Mouse (Mus musculus) hindbrain, embryonic 11.5 days (tissue): ENCODE data around the gene Pla2g2d. TPM values are rescaled to one million over a fixed set of nuclear protein-coding genes. Genes with fewer than 3 reads are reported as not detected.
A peak's percentile ranks its signal among the peaks of the same experiment; 100 is the strongest.

Experiments
- ATAC-seq: fragments of 200-750 bp; cut with Nextera tagmentation; 2 replicates; pipeline ENCODE4 v1.8.0; 2017; ENCODE audit warnings: mild to moderate bottlenecking, moderate TSS enrichment, moderate library complexity; ENCODE audit not compliant: low FRiP score
- DNase-seq: peaks from one replicate; pipeline ENCODE4 v3.0.0-alpha.2; 2015; ENCODE audit warnings: low spot score
- H3K27ac ChIP-seq: fragments of 300-500 bp; sonication (generic); 2 replicates; pipeline ENCODE4 v1.5.1; 2014; ENCODE audit warnings: mild to moderate bottlenecking, low read depth, low read length
- H3K27me3 ChIP-seq: fragments of 300-500 bp; sonication (generic); 2 replicates; pipeline ENCODE4 v1.6.1; 2014; ENCODE audit warnings: mild to moderate bottlenecking, low read length, moderate library complexity, mixed read lengths; ENCODE audit not compliant: control insufficient read depth, insufficient read depth
- H3K36me3 ChIP-seq: fragments of 300-500 bp; sonication (generic); 2 replicates; pipeline ENCODE4 v1.6.1; 2014; ENCODE audit warnings: mild to moderate bottlenecking, low read length, moderate library complexity, mixed read lengths; ENCODE audit not compliant: control insufficient read depth, insufficient read depth
- H3K4me1 ChIP-seq: fragments of 300-500 bp; sonication (generic); replicated peaks from 2 replicates; pipeline ENCODE4 v1.6.1; 2014; ENCODE audit warnings: low read length, mixed read lengths; ENCODE audit not compliant: control insufficient read depth, insufficient read depth
- H3K4me2 ChIP-seq: fragments of 300-500 bp; sonication (generic); replicated peaks from 2 replicates; pipeline ENCODE4 v1.6.1; 2014; ENCODE audit warnings: mild to moderate bottlenecking, low read depth, low read length
- H3K4me3 ChIP-seq: fragments of 300-500 bp; sonication (generic); 2 replicates; pipeline ENCODE4 v1.5.1; 2014; ENCODE audit warnings: low read depth, low read length
- H3K9ac ChIP-seq: fragments of 300-500 bp; sonication (generic); 2 replicates; pipeline ENCODE4 v1.6.1; 2014; ENCODE audit warnings: low read depth, low read length
- H3K9me3 ChIP-seq: fragments of 300-500 bp; sonication (generic); 2 replicates; pipeline ENCODE4 v1.6.1; 2016; ENCODE audit warnings: low read length; ENCODE audit not compliant: control insufficient read depth
- WGBS: fragments of 180-500 bp; shearing (Covaris S2); extraction: QIAGEN DNeasy Blood & Tissue Kit; methylation state at CpG from one replicate; pipeline ENCODE4 v1.1.7; 2014; 5-methylcytosine and 5-hydroxymethylcytosine counted together
- polyA plus RNA-seq: library from polyadenylated mRNA; unstranded; fragments of >200 nt; fragmentation: Nextera tagmentation; extraction: Ambion mirVana; gene quantifications from 2 replicates; pipeline ENCODE4 v1.2.1, GENCODE M21; 2014

The Pla2g2d gene
- polyA plus RNA-seq, 1 experiment from 2014 or later = 1.5 TPM

DNA sequence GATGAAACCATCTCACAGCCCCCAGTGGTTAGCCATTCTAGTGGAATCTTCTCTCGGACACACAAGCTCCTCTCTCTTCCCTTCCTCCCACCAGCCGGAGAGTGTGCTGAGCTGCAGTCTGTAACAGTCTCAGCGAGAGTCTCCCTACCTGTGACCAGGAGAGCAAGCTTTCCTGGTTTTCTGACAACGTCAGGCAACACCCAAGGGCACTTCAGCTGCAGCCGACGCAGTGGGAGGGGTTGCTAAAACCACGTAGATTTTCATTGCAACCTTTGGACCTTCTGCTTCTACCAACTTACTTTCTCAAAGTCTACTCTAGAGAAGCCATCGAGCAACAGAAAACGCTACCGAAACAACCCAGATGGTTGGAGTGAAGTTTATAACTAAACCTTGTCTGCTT, 3.6 kb upstream of the Pla2g2d start:
- H3K27ac ChIP-seq = no peak overlapping the region
- no peak overlapping the region for H3K4me3 ChIP-seq
- H3K9me3 ChIP-seq = no peaks in the 10 kb centered on the region
- no peaks in the 10 kb centered on the region for H3K36me3 ChIP-seq
- H3K9ac ChIP-seq = no peak overlapping the region
- H3K4me2 ChIP-seq = no peak overlapping the region
- ATAC-seq (no peak), DNase-seq (no peak)
- H3K4me1 ChIP-seq = no peaks in the 10 kb centered on the region
- 88% methylated on average over 10 of the region's 10 CpGs for WGBS
- no peaks in the 10 kb centered on the region for H3K27me3 ChIP-seq

DNA sequence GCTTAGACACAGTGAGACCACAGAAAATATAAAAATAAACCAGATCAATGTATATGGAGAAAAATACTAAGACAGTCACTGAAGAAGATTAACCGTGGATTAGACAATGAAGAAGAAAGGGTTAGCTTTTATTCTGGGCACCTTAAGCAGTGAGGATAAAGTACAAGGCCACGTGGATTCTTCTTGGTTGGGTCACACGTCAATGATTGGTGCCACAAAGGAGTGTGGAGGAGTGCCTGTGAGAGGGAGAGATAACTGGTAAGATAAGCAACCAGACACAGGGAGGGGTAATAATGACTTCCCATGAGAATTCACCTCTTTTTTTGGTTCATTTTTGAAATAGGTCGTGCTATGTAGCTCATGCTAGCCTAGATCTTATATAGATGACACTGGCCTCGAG, 3.1 kb upstream of the Pla2g2d start:
- H3K9me3 ChIP-seq = no peaks in the 10 kb centered on the region
- no peak overlapping the region for H3K4me2 ChIP-seq
- H3K27me3 ChIP-seq = no peaks in the 10 kb centered on the region
- no peaks in the 10 kb centered on the region for H3K36me3 ChIP-seq
- H3K4me1 ChIP-seq = no peaks in the 10 kb centered on the region
- ATAC-seq (no peak), DNase-seq (no peak)
- no peak overlapping the region for H3K27ac ChIP-seq
- H3K4me3 ChIP-seq = no peak overlapping the region
- H3K9ac ChIP-seq = no peak overlapping the region
- 87% methylated on average over 5 of the region's 5 CpGs for WGBS

DNA sequence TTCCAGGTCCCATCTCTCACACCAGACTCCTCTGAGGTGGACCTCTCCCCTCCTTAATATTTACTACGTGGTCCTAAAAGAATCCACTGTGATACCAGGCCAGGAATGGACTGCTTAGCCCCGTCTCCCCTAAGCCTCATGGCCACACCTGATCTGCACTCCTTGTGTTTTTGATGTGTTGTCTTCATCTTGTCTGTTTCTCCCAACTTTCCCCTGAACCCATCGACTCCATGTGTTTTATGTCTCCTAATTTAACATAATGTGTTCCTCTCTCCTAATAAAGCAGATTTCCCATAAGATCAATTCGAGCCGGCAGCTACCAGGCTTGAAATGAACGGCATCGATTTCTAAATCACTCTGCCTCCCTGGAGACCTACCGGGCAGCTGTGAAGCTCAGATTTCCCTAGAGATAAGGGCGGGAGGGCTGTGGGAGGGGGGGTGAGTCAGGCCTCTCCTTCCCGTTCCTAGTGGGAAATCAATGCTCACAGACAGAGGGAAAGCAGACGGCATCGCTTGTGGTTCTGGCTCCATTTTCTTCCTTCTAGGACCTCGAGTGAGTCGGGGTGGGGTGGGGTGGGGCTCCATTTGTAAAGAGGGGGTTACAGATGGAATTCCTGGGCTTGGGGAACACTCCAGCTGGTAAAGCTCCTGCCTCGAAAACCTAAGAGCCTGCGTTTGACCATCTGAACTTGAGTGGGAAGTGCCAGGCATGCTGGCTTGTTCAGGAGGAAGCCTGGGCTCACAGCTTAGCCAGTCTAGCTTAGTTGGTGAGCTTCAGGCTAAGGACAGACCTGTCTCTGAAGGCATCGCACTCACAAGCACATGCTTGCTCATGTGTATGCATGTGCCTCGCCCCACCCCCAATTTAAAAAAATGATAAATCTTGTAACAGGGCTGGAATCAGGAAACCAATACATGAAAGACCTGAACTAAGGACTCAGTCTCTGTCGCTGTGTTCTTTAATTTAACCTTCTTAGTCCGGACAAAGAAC, 2.2 kb downstream of the Pla2g2d start:
- 56% methylated on average over 20 of the region's 20 CpGs for WGBS
- Histone ChIP-seq H3K4me3 (no peak overlapping the region), H3K9ac (no peak overlapping the region), H3K27me3 (no peaks in the 10 kb centered on the region), H3K4me2 (no peak overlapping the region), H3K9me3 (no peaks in the 10 kb centered on the region), H3K4me1 (no peaks in the 10 kb centered on the region), H3K27ac (peak overlapping the region; percentile 61), H3K36me3 (no peaks in the 10 kb centered on the region)
- DNase-seq (peak; percentile 56), ATAC-seq (no peak)

DNA sequence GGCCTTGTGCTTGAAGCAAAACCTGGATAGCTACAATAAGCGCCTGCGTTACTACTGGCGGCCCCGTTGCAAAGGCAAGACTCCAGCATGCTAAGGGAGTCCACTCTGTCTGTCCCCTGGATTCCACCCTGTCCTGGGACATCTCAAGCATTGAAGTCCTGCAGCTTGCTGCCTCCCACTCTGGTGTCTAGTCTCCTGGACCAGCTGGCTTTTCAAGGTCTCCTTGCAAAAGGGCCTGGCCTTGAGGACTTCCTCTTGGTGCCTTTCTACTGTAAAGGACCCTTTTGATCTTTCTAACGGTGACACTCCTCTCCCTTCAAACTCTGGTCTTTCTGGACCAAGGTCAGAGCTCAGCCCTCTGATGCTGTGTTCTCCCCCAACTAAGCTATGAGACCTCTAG, 4.8 kb downstream of the Pla2g2d start:
- no peak for ATAC-seq
- no peak overlapping the region for H3K4me3 ChIP-seq
- 89% methylated on average over 5 of the region's 5 CpGs for WGBS

DNA sequence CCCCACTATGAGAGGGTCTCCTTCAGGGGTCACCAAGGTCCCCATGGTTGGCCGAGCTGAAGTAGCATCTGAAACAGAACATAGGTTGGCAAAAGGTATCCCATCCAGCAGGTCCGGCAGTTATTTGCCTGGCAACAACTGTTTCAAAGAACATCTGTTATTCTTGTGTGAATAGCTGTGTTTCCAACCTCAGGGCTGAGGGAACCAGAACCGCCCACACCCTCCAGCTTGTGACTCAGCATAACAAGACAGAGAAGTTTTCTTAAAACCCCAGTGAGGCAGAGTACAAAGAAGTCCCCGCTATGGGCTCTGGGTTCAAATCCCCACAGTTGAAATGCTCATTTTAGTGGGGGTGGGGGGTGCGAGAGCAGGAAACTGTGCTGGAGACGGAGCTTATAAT, 6.6 kb downstream of the Pla2g2d start:
- WGBS = 83% methylated on average over 6 of the region's 6 CpGs
- H3K27ac ChIP-seq = no peak overlapping the region

More for the DNA sequence above, 4.8 kb downstream of the Pla2g2d start:
- H3K27ac ChIP-seq = no peak overlapping the region
- H3K9ac ChIP-seq = no peak overlapping the region
- DNase-seq = no peak
- H3K36me3 ChIP-seq = no peaks in the 10 kb centered on the region
- H3K4me1 ChIP-seq = no peaks in the 10 kb centered on the region
- H3K9me3 ChIP-seq = no peaks in the 10 kb centered on the region
- H3K4me2 ChIP-seq = no peak overlapping the region
- no peaks in the 10 kb centered on the region for H3K27me3 ChIP-seq

DNA sequence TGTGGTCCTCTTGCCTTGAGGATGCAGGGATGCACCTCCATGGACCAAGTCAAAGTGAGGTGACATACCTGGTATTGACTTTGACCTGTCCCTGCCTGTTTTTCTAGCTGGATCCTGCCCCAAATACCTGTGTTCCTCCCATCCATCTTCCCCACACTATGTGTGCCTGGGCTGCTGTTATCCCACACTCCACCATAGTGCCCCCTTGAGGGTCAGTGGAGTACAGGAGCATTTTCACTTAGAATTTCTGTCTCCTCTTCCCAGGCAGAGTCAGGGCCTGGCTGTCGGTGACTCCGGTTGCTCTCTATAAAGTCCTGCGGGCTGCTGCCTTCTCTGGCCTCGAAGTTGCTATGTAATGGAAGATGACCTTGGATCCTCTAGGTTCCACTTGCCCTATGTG, 10.2 kb downstream of the Pla2g2d start:
- Histone ChIP-seq H3K4me1 (no peaks in the 10 kb centered on the region), H3K4me2 (no peak overlapping the region), H3K36me3 (no peaks in the 10 kb centered on the region), H3K9me3 (no peaks in the 10 kb centered on the region), H3K27me3 (no peaks in the 10 kb centered on the region), H3K27ac (no peak overlapping the region), H3K9ac (no peak overlapping the region), H3K4me3 (no peak overlapping the region)
- DNase-seq = no peak
- 59% methylated on average over 4 of the region's 4 CpGs for WGBS
- ATAC-seq = no peak

More for the DNA sequence above, 6.6 kb downstream of the Pla2g2d start:
- H3K36me3 ChIP-seq = no peaks in the 10 kb centered on the region
- H3K4me1 ChIP-seq = no peaks in the 10 kb centered on the region
- no peaks in the 10 kb centered on the region for H3K27me3 ChIP-seq
- H3K4me2 ChIP-seq = no peak overlapping the region
- no peak overlapping the region for H3K9ac ChIP-seq
- H3K4me3 ChIP-seq = no peak overlapping the region
- DNase-seq = no peak
- no peak for ATAC-seq
- H3K9me3 ChIP-seq = no peaks in the 10 kb centered on the region

DNA sequence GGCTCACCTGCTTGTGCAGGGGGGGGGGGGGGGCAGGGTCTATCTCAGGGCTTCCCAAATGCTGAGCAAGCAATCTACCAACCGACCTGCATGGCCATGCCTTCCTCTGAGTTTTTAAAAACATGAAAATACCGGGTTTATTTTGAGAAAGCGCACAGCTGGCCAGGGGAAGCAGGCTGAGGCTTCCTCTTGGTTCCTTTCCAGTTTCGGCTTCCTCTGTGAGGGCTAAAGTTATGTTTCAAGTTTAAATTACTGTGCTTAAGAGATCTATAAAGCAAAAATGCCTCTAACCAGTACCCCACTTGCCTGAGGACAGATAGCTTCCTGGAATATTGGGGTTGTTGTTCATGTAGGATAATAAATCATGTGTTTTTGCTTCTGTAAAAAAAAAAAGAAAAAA, 10.6 kb downstream of the Pla2g2d start:
- no peak overlapping the region for H3K4me2 ChIP-seq
- no peaks in the 10 kb centered on the region for H3K27me3 ChIP-seq
- no peaks in the 10 kb centered on the region for H3K36me3 ChIP-seq
- no peaks in the 10 kb centered on the region for H3K9me3 ChIP-seq
- no peak overlapping the region for H3K27ac ChIP-seq
- DNase-seq (no peak), ATAC-seq (no peak)
- WGBS = 69% methylated on average over 4 of the region's 4 CpGs
- no peak overlapping the region for H3K9ac ChIP-seq
- no peak overlapping the region for H3K4me3 ChIP-seq
- H3K4me1 ChIP-seq = no peaks in the 10 kb centered on the region

DNA sequence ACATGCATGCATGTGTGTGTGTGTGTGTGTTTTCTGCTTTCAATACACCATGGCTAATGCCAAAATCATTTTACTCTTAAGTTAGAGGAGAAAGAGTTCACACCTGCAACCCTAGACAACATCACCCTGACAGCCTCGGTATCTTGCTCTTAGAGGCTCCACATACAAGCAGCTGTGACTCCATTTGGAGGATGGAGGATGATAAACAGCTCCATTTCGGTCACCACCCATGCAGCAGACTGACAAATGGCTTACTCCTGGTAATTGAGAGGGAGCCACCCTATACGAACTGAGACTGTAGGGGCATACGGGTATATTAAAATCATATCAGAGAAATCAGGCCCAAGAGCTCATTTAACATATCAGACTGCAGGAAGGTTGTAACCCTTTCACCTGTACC, 12.8 kb downstream of the Pla2g2d start:
- DNase-seq (no peak), ATAC-seq (no peak)
- no peaks in the 10 kb centered on the region for H3K36me3 ChIP-seq
- 77% methylated on average over 4 of the region's 4 CpGs for WGBS
- H3K9ac ChIP-seq = no peak overlapping the region
- H3K9me3 ChIP-seq = no peaks in the 10 kb centered on the region
- no peaks in the 10 kb centered on the region for H3K27me3 ChIP-seq
- H3K27ac ChIP-seq = no peak overlapping the region
- H3K4me1 ChIP-seq = no peaks in the 10 kb centered on the region
- no peak overlapping the region for H3K4me2 ChIP-seq
- H3K4me3 ChIP-seq = no peak overlapping the region

DNA sequence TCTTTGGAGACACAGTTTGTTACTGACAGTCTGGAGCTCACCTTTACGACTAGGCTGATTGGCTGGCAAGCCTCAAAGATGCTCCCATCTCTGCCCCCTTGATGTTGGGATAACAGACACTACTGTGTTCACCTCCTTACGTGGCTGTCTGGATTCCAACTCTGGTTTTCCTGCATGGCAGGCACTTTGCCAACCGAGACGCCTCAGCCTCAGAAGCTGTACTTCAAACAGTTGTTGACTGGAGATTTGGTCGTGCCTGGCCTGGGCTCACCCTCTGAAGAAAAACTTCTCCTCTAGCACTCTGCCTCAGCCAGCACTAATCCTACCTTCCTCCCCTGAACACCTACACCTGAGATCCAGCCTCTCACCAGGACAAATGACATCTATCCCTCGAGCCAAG, 15.9 kb downstream of the Pla2g2d start:
- WGBS = 73% methylated on average over 6 of the region's 6 CpGs
- no peak overlapping the region for H3K4me2 ChIP-seq
- no peaks in the 10 kb centered on the region for H3K27me3 ChIP-seq
- DNase-seq = no peak
- no peak overlapping the region for H3K27ac ChIP-seq
- H3K36me3 ChIP-seq = no peaks in the 10 kb centered on the region
- H3K4me1 ChIP-seq = no peaks in the 10 kb centered on the region
- no peak overlapping the region for H3K4me3 ChIP-seq
- no peak overlapping the region for H3K9ac ChIP-seq
- no peak for ATAC-seq
- H3K9me3 ChIP-seq = no peaks in the 10 kb centered on the region
